In genomic region chr2:84797833-84798492, GRCm38 (mm10) we compare ENCODE assay signal across 8 mouse cellular contexts. TPM values are rescaled to one million over a fixed set of nuclear protein-coding genes. Genes with fewer than 3 reads are reported as not detected.
DNase-seq lines count a peak whose midpoint lies in the region; ATAC-seq and TF ChIP-seq lines count a peak whose summit lies in the region.

No protein-coding gene starts in this region.

- H3K4me1 ChIP-seq in ES-Bruce4 (ENCODE audit: control insufficient read depth, insufficient read depth, low read length) = no peaks in the 10 kb centered on the region
- H3K4me1 ChIP-seq in forebrain, embryonic 13.5 days = peaks cover 4% of the 10 kb centered on the region; the same call in 1 of the 2 replicates
- peaks cover 61% of the 10 kb centered on the region for H3K4me1 ChIP-seq in liver, embryonic 15.5 days (replicated peaks)
- 0 out of 2 replicates have a peak, but pooled peaks cover 3% of the 10 kb centered on the region for H3K4me1 ChIP-seq in neural tube, embryonic 11.5 days (ENCODE audit: control insufficient read depth, insufficient read depth, low read length)
- H3K4me1 ChIP-seq in stomach, postnatal 0 days (replicated peaks; ENCODE audit: control insufficient read depth, insufficient read depth) = no peaks in the 10 kb centered on the region

- H3K9me3 ChIP-seq in ES-Bruce4 (replicated peaks; ENCODE audit: control insufficient read depth, insufficient read depth, low read length, poor library complexity, severe bottlenecking) = peaks cover 10% of the 10 kb centered on the region
- H3K9me3 ChIP-seq in forebrain, embryonic 13.5 days (replicated peaks) = peaks cover 7% of the 10 kb centered on the region; the same call in 1 of the 2 replicates
- H3K9me3 ChIP-seq in liver, embryonic 15.5 days (replicated peaks) = peaks cover 17% of the 10 kb centered on the region; the same call in 1 of the 2 replicates
- H3K9me3 ChIP-seq in neural tube, embryonic 11.5 days (ENCODE audit: control insufficient read depth, low read length) = no peaks in the 10 kb centered on the region
- no peaks in the 10 kb centered on the region for H3K9me3 ChIP-seq in stomach, postnatal 0 days (ENCODE audit: control insufficient read depth, low read length)

- H3K27me3 ChIP-seq in ES-Bruce4 (ENCODE audit: control insufficient read depth, insufficient read depth, low read length, poor library complexity, severe bottlenecking) = no peaks in the 10 kb centered on the region
- no peaks in the 10 kb centered on the region for H3K27me3 ChIP-seq in forebrain, embryonic 13.5 days
- no peaks in the 10 kb centered on the region for H3K27me3 ChIP-seq in liver, embryonic 15.5 days
- H3K27me3 ChIP-seq in neural tube, embryonic 11.5 days (ENCODE audit: control insufficient read depth, insufficient read depth, low read length) = no peaks in the 10 kb centered on the region
- no peaks in the 10 kb centered on the region for H3K27me3 ChIP-seq in stomach, postnatal 0 days (ENCODE audit: control insufficient read depth, insufficient read depth, low read length)

- no peak for TF ChIP-seq EP300 in ES-Bruce4 (IDR thresholded peaks at IDR 0.05; ENCODE audit: insufficient read depth, low read depth, low read length)
- TF ChIP-seq EP300 in stomach, postnatal 0 days (optimal IDR thresholded peaks at IDR 0.05) = no peak

- TF ChIP-seq POLR2A in ES-Bruce4 (IDR thresholded peaks at IDR 0.05; ENCODE audit: insufficient read depth, low read length) = no peak

- intact Hi-C loops in heart, postnatal 10 days (cut with DNase I) = loop anchor here (2.0 to 5.0 kb wide), 2 partner anchors 41 to 57 kb away; no protein-coding TSS in a partner anchor

- peak; percentile 75 for ATAC-seq in forebrain, embryonic 13.5 days
- peak; percentile 69 for ATAC-seq in liver, embryonic 15.5 days (ENCODE audit: insufficient read depth)
- ATAC-seq in neural tube, embryonic 11.5 days (ENCODE audit: insufficient read depth, low FRiP score, low TSS enrichment) = peak; percentile 77
- ATAC-seq in stomach, postnatal 0 days (ENCODE audit: low FRiP score, low TSS enrichment) = peak; percentile 60

- peak overlapping the region; percentile 91 for H3K4me3 ChIP-seq in ES-Bruce4 (ENCODE audit: low read depth, low read length)
- H3K4me3 ChIP-seq in forebrain, embryonic 13.5 days = peak overlapping the region; percentile 55
- peak overlapping the region; percentile 78 for H3K4me3 ChIP-seq in liver, embryonic 15.5 days (replicated peaks)
- H3K4me3 ChIP-seq in neural tube, embryonic 11.5 days (ENCODE audit: low read depth, low read length) = peak overlapping the region; percentile 53
- peak overlapping the region; percentile 61 for H3K4me3 ChIP-seq in stomach, postnatal 0 days (ENCODE audit: low read depth, low read length)

- no peak overlapping the region for H3K27ac ChIP-seq in ES-Bruce4 (ENCODE audit: insufficient read depth, low read length)
- 0 out of 2 replicates have a peak overlapping the region, but pooled peaks have one; percentile 66 for H3K27ac ChIP-seq in forebrain, embryonic 13.5 days
- peak overlapping the region; percentile 99 for H3K27ac ChIP-seq in liver, embryonic 15.5 days (replicated peaks)
- H3K27ac ChIP-seq in neural tube, embryonic 11.5 days (ENCODE audit: low read depth, low read length) = no peak overlapping the region
- H3K27ac ChIP-seq in stomach, postnatal 0 days (replicated peaks) = peak overlapping the region; percentile 79

- 8% methylated on average over 13 of the region's 13 CpGs for WGBS in forebrain, embryonic 13.5 days
- 9% methylated on average over 13 of the region's 13 CpGs for WGBS in liver, embryonic 15.5 days (ENCODE audit: insufficient replicate concordance)
- WGBS in neural tube, embryonic 11.5 days = 13% methylated on average over 13 of the region's 13 CpGs
- 13% methylated on average over 13 of the region's 13 CpGs for WGBS in stomach, postnatal 0 days

- peak; percentile 90 for DNase-seq in c-Kit-positive CD71-positive TER-119-positive erythroid progenitor cells, embryonic 14.5 days (ENCODE audit: low spot score)
- peak; percentile 85 to 90 for DNase-seq in heart, postnatal 10 days
- peak; percentile 85 to 88 for DNase-seq in kidney, postnatal 4 days
- peak; percentile 90 for DNase-seq in neural tube, embryonic 11.5 days (ENCODE audit: low spot score)
- peak; percentile 76 for DNase-seq in stomach, postnatal 0 days (ENCODE audit: low spot score)

- H3K4me2 ChIP-seq in forebrain, embryonic 13.5 days = peak overlapping the region; percentile 94
- peak overlapping the region; percentile 89 for H3K4me2 ChIP-seq in liver, embryonic 15.5 days
- peak overlapping the region; percentile 79 for H3K4me2 ChIP-seq in neural tube, embryonic 11.5 days (ENCODE audit: low read depth)
- peak overlapping the region; percentile 95 for H3K4me2 ChIP-seq in stomach, postnatal 0 days (replicated peaks; ENCODE audit: low read depth)

- peak; percentile 86 for TF ChIP-seq CTCF in ES-Bruce4 (IDR thresholded peaks at IDR 0.05; ENCODE audit: low read depth, low read length)
- peak; percentile 93 for TF ChIP-seq CTCF in stomach, postnatal 0 days (IDR thresholded peaks at IDR 0.05; ENCODE audit: low read depth)

- peak overlapping the region; percentile 36 for H3K9ac ChIP-seq in ES-Bruce4 (ENCODE audit: low read depth, poor library complexity, severe bottlenecking)
- H3K9ac ChIP-seq in forebrain, embryonic 13.5 days = peak overlapping the region; percentile 70
- peak overlapping the region; percentile 83 for H3K9ac ChIP-seq in liver, embryonic 15.5 days
- H3K9ac ChIP-seq in neural tube, embryonic 11.5 days (ENCODE audit: low read length) = peak overlapping the region; percentile 64
- H3K9ac ChIP-seq in stomach, postnatal 0 days (ENCODE audit: low read length) = peak overlapping the region; percentile 63; the same call in 1 of the 2 replicates

- no peaks in the 10 kb centered on the region for H3K36me3 ChIP-seq in ES-Bruce4 (ENCODE audit: control insufficient read depth, insufficient read depth, low read length, poor library complexity, severe bottlenecking)
- H3K36me3 ChIP-seq in forebrain, embryonic 13.5 days (ENCODE audit: poor library complexity, severe bottlenecking) = no peaks in the 10 kb centered on the region
- peaks cover 24% of the 10 kb centered on the region for H3K36me3 ChIP-seq in liver, embryonic 15.5 days (replicated peaks)
- no peaks in the 10 kb centered on the region for H3K36me3 ChIP-seq in neural tube, embryonic 11.5 days (ENCODE audit: control insufficient read depth, insufficient read depth, low read length)
- H3K36me3 ChIP-seq in stomach, postnatal 0 days (ENCODE audit: control insufficient read depth, insufficient read depth, low read length) = no peaks in the 10 kb centered on the region

RNA-seq across cellular contexts. Expression of gene Ube2l6, which starts 0.7 kb away (rescaled TPM):
- 12.6 and 14.3 TPM in 2 replicates for polyA plus RNA-seq in ES-Bruce4 (2011; ENCODE audit: insufficient read depth, insufficient read length, low read depth, missing spikeins)
- polyA plus RNA-seq in forebrain, embryonic 13.5 days (2015; fragmentation: Nextera tagmentation; extraction: Ambion mirVana) = 19.1 and 21.1 TPM in 2 replicates
- total RNA-seq in heart, postnatal 10 days (2021) = 10 to 100 TPM; 22.3 to 36.8 TPM
- 533 and 556 TPM in 2 replicates for polyA plus RNA-seq in liver, embryonic 15.5 days (2015; fragmentation: Nextera tagmentation; extraction: Ambion mirVana)
- polyA plus RNA-seq in neural tube, embryonic 11.5 days (2014; fragmentation: Nextera tagmentation; extraction: Ambion mirVana) = 32.8 and 34.9 TPM in 2 replicates
- polyA plus RNA-seq in stomach, postnatal 0 days (2015; fragmentation: Nextera tagmentation; extraction: Ambion mirVana) = 27.6 and 28.6 TPM in 2 replicates

RNA-seq across cellular contexts. Expression of gene Serping1, which starts 22.7 kb away (rescaled TPM):
- polyA plus RNA-seq in ES-Bruce4 (2011; ENCODE audit: insufficient read depth, insufficient read length, low read depth, missing spikeins) = 17.2 and 19.2 TPM in 2 replicates
- polyA plus RNA-seq in forebrain, embryonic 13.5 days (2015; fragmentation: Nextera tagmentation; extraction: Ambion mirVana) = 22.3 and 25.6 TPM in 2 replicates
- 10 to 100 TPM; 59.2 to 60.4 TPM for total RNA-seq in heart, postnatal 10 days (2021)
- 84.2 and 102 TPM in 2 replicates for polyA plus RNA-seq in liver, embryonic 15.5 days (2015; fragmentation: Nextera tagmentation; extraction: Ambion mirVana)
- polyA plus RNA-seq in neural tube, embryonic 11.5 days (2014; fragmentation: Nextera tagmentation; extraction: Ambion mirVana) = 30.9 and 31.9 TPM in 2 replicates
- polyA plus RNA-seq in stomach, postnatal 0 days (2015; fragmentation: Nextera tagmentation; extraction: Ambion mirVana) = 101 and 103 TPM in 2 replicates

RNA-seq across cellular contexts. Expression of gene Smtnl1, which starts 24.5 kb away (rescaled TPM):
- polyA plus RNA-seq in ES-Bruce4 (2011; ENCODE audit: insufficient read depth, insufficient read length, low read depth, missing spikeins) = 2.6 and 2.8 TPM in 2 replicates
- polyA plus RNA-seq in forebrain, embryonic 13.5 days (2015; fragmentation: Nextera tagmentation; extraction: Ambion mirVana) = 0.09 TPM in 1 of 2 replicates, not detected in the other
- total RNA-seq in heart, postnatal 10 days (2021) = under 1 TPM in 1 of 2 experiments, not detected in 1; 0.14 TPM
- 0.40 and 0.56 TPM in 2 replicates for polyA plus RNA-seq in liver, embryonic 15.5 days (2015; fragmentation: Nextera tagmentation; extraction: Ambion mirVana)
- 0.29 TPM in 1 of 2 replicates, not detected in the other for polyA plus RNA-seq in neural tube, embryonic 11.5 days (2014; fragmentation: Nextera tagmentation; extraction: Ambion mirVana)
- 0.05 TPM in 1 of 2 replicates, not detected in the other for polyA plus RNA-seq in stomach, postnatal 0 days (2015; fragmentation: Nextera tagmentation; extraction: Ambion mirVana)

RNA-seq across cellular contexts. Expression of gene Timm10, which starts 28.8 kb away (rescaled TPM):
- 40.8 and 47.3 TPM in 2 replicates for polyA plus RNA-seq in ES-Bruce4 (2011; ENCODE audit: insufficient read depth, insufficient read length, low read depth, missing spikeins)
- polyA plus RNA-seq in forebrain, embryonic 13.5 days (2015; fragmentation: Nextera tagmentation; extraction: Ambion mirVana) = 58.0 and 62.5 TPM in 2 replicates
- 100 to 1,000 TPM; 122 to 124 TPM for total RNA-seq in heart, postnatal 10 days (2021)
- polyA plus RNA-seq in liver, embryonic 15.5 days (2015; fragmentation: Nextera tagmentation; extraction: Ambion mirVana) = 33.3 and 37.0 TPM in 2 replicates
- 53.3 and 56.6 TPM in 2 replicates for polyA plus RNA-seq in neural tube, embryonic 11.5 days (2014; fragmentation: Nextera tagmentation; extraction: Ambion mirVana)
- polyA plus RNA-seq in stomach, postnatal 0 days (2015; fragmentation: Nextera tagmentation; extraction: Ambion mirVana) = 37.7 and 42.3 TPM in 2 replicates

RNA-seq across cellular contexts. Expression of gene Slc43a1, which starts 40.7 kb away (rescaled TPM):
- polyA plus RNA-seq in ES-Bruce4 (2011; ENCODE audit: insufficient read depth, insufficient read length, low read depth, missing spikeins) = 11.5 and 12.3 TPM in 2 replicates
- polyA plus RNA-seq in forebrain, embryonic 13.5 days (2015; fragmentation: Nextera tagmentation; extraction: Ambion mirVana) = 5.4 and 7.5 TPM in 2 replicates
- total RNA-seq in heart, postnatal 10 days (2021) = 1 to 10 TPM; 2.2 to 3.4 TPM
- polyA plus RNA-seq in liver, embryonic 15.5 days (2015; fragmentation: Nextera tagmentation; extraction: Ambion mirVana) = 190 and 203 TPM in 2 replicates
- polyA plus RNA-seq in neural tube, embryonic 11.5 days (2014; fragmentation: Nextera tagmentation; extraction: Ambion mirVana) = 17.8 and 19.1 TPM in 2 replicates
- 5.1 and 5.4 TPM in 2 replicates for polyA plus RNA-seq in stomach, postnatal 0 days (2015; fragmentation: Nextera tagmentation; extraction: Ambion mirVana)

Comparison
In these comparisons a context has a peak if more than half of its experiments do, and no peak if none do; other contexts are left out.
1. H3K27ac ChIP-seq: peak in forebrain, embryonic 13.5 days (single experiment), liver, embryonic 15.5 days (single experiment) and stomach, postnatal 0 days (single experiment); none in ES-Bruce4 (single experiment) and neural tube, embryonic 11.5 days (single experiment).
2. RNA of gene Ube2l6, which starts 0.7 kb away (polyA plus RNA-seq): 533 to 556 TPM in liver, embryonic 15.5 days; 32.8 to 34.9 TPM in neural tube, embryonic 11.5 days, 27.6 to 28.6 TPM in stomach, postnatal 0 days, 19.1 to 21.1 TPM in forebrain, embryonic 13.5 days and 12.6 to 14.3 TPM in ES-Bruce4; every median in the first group is over 10 times any median in the second.
3. Peak in every context shown above with its lines, with median percentiles within 50 percentile points of each other: H3K4me3 ChIP-seq, H3K9ac ChIP-seq, DNase-seq, ATAC-seq and H3K4me2 ChIP-seq.